Mouse (Mus musculus) bone marrow, adult 2 months (tissue): ENCODE results near the gene 3110018I06Rik.

Experiments used
- CTCF ChIP-seq: fragments of 200-500 bp; IDR thresholded peaks from 2 replicates; pipeline ENCODE4 v1.5.1; 2011; ENCODE audit warnings: low read length, control low read depth; ENCODE audit not compliant: control insufficient read depth, insufficient read depth
- POLR2A ChIP-seq: fragments of 200-500 bp; IDR thresholded peaks from 2 replicates; pipeline ENCODE4 v1.6.1; 2011; ENCODE audit warnings: low read depth, mild to moderate bottlenecking, control low read depth, low read length, borderline replicate concordance; ENCODE audit not compliant: control insufficient read depth

DNA sequence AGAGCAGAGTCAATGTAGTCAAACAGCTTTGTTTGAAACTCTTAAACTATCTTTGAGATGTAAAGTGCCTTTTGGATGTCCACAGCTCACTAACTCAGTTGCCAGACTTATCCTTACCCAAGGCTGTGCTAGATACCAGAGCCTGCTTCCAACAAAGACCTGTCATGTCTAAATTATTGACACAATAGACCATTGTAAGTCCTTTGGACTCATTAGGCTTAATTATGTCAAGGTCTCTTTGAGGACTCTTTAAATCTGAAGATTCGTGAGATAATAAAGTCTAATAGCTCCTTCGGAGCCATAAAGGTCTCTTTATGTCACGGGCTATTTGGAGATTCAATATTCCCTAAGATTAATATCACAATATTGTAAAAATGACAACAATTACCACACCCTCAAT lies 32.5 kb downstream of the 3110018I06Rik start:
- TF ChIP-seq POLR2A (no peak), CTCF (no peak)
